Mouse (Mus musculus): ENCODE measurements around the gene Plxna1. TPM values are rescaled to one million over a fixed set of nuclear protein-coding genes. Genes with fewer than 3 reads are reported as not detected.

Gene Plxna1
- total RNA-seq, 2 experiments from 2014 or later: 21.3 to 22.7 TPM

GRCm38 (mm10) chr6:89361418-89362280 lies 771 bp downstream of the Plxna1 start:
- peak; percentile 61 to 63 for DNase-seq

GRCm38 (mm10) chr6:89360709-89361417 lies 1.6 kb downstream of the Plxna1 start:
- DNase-seq: no peak

GRCm38 (mm10) chr6:89359771-89360708 lies 2.4 kb downstream of the Plxna1 start:
- DNase-seq: peak in 1 of 2 experiments; percentile 40

- no peak for DNase-seq
These were observed 3.2 kb downstream of the Plxna1 start for GRCm38 (mm10) chr6:89359192-89359591.

- no peak for DNase-seq
These were observed 6.8 kb downstream of the Plxna1 start for GRCm38 (mm10) chr6:89355661-89356060.

GRCm38 (mm10) chr6:89354726-89355125 lies 7.7 kb downstream of the Plxna1 start:
- no peak for DNase-seq

- no peak for DNase-seq
These were observed 8.3 kb downstream of the Plxna1 start for GRCm38 (mm10) chr6:89354076-89354475.

- DNase-seq: no peak
These were observed 9.3 kb downstream of the Plxna1 start for GRCm38 (mm10) chr6:89353101-89353500.

GRCm38 (mm10) chr6:89351441-89352137 lies 10.8 kb downstream of the Plxna1 start:
- DNase-seq: peak; percentile 77 to 79

GRCm38 (mm10) chr6:89350520-89350919 lies 11.9 kb downstream of the Plxna1 start:
- DNase-seq: no peak

- peak; percentile 60 to 68 for DNase-seq
These were observed 12.3 kb downstream of the Plxna1 start for GRCm38 (mm10) chr6:89350037-89350515.

GRCm38 (mm10) chr6:89348363-89348762 lies 14.1 kb downstream of the Plxna1 start:
- DNase-seq: peak in 1 of 2 experiments; percentile 43

- peak in 1 of 2 experiments; percentile 52 for DNase-seq
These were observed 14.6 kb downstream of the Plxna1 start for GRCm38 (mm10) chr6:89347792-89348191.

- DNase-seq: no peak
These were observed 16.6 kb downstream of the Plxna1 start for GRCm38 (mm10) chr6:89345855-89346254.

GRCm38 (mm10) chr6:89345486-89345785 lies 17.0 kb downstream of the Plxna1 start:
- DNase-seq: no peak

GRCm38 (mm10) chr6:89344613-89345485 lies 17.6 kb downstream of the Plxna1 start:
- peak; percentile 91 to 93 for DNase-seq

- DNase-seq: no peak
These were observed 20.4 kb downstream of the Plxna1 start for GRCm38 (mm10) chr6:89341981-89342380.

GRCm38 (mm10) chr6:89339447-89339846 lies 23.0 kb downstream of the Plxna1 start:
- DNase-seq: peak; percentile 82 to 83

GRCm38 (mm10) chr6:89338733-89339132 lies 23.7 kb downstream of the Plxna1 start:
- peak in 1 of 2 experiments; percentile 34 for DNase-seq

- peak in 1 of 2 experiments; percentile 62 for DNase-seq
These were observed 24.8 kb downstream of the Plxna1 start for GRCm38 (mm10) chr6:89337574-89337973.
